Mouse (Mus musculus) stomach, embryonic 15.5 days (tissue): ENCODE measurements around the gene Sirpa. TPM values are rescaled to one million over a fixed set of nuclear protein-coding genes. Genes with fewer than 3 reads are reported as not detected.

Source experiments
- ATAC-seq: fragments of 200-750 bp; cut with Nextera tagmentation; 2 replicates; pipeline ENCODE4 v1.8.0; 2017; ENCODE audit warnings: low read depth, moderate number of reproducible peaks, moderate TSS enrichment; ENCODE audit not compliant: insufficient read depth, low FRiP score
- H3K27ac ChIP-seq: fragments of 300-500 bp; sonication (generic); 2 replicates; pipeline ENCODE4 v1.5.1; 2015; ENCODE audit warnings: mild to moderate bottlenecking, inconsistent platforms
- H3K27me3 ChIP-seq: fragments of 300-500 bp; sonication (generic); replicated peaks from 2 replicates; pipeline ENCODE4 v1.6.1; 2015; ENCODE audit warnings: inconsistent platforms
- H3K36me3 ChIP-seq: fragments of 300-500 bp; sonication (generic); 2 replicates; pipeline ENCODE4 v1.6.1; 2015; ENCODE audit warnings: inconsistent platforms
- H3K4me1 ChIP-seq: fragments of 300-500 bp; sonication (generic); 2 replicates; pipeline ENCODE4 v1.6.1; 2015; ENCODE audit warnings: inconsistent platforms
- H3K4me2 ChIP-seq: fragments of 300-500 bp; sonication (generic); 2 replicates; pipeline ENCODE4 v1.6.1; 2015; ENCODE audit warnings: mild to moderate bottlenecking, inconsistent platforms
- H3K4me3 ChIP-seq: fragments of 300-500 bp; sonication (generic); replicated peaks from 2 replicates; pipeline ENCODE4 v1.5.1; 2015; ENCODE audit warnings: inconsistent platforms
- H3K9ac ChIP-seq: fragments of 300-500 bp; sonication (generic); 2 replicates; pipeline ENCODE4 v1.6.1; 2015; ENCODE audit warnings: inconsistent platforms
- H3K9me3 ChIP-seq: fragments of 300-500 bp; sonication (generic); 2 replicates; pipeline ENCODE4 v1.6.1; 2016; ENCODE audit warnings: inconsistent platforms
- WGBS: fragments of 180-500 bp; shearing (Covaris S2); methylation state at CpG from one replicate; pipeline ENCODE4 v1.1.7; 2015; 5-methylcytosine and 5-hydroxymethylcytosine counted together
- polyA plus RNA-seq: library from polyadenylated mRNA; unstranded; fragments of >200 nt; fragmentation: Nextera tagmentation; extraction: Ambion mirVana; gene quantifications from 2 replicates; pipeline ENCODE4 v1.2.1, GENCODE M21; 2015

Gene Sirpa
- polyA plus RNA-seq, 1 experiment from 2014 or later: 30.8 TPM

DNA sequence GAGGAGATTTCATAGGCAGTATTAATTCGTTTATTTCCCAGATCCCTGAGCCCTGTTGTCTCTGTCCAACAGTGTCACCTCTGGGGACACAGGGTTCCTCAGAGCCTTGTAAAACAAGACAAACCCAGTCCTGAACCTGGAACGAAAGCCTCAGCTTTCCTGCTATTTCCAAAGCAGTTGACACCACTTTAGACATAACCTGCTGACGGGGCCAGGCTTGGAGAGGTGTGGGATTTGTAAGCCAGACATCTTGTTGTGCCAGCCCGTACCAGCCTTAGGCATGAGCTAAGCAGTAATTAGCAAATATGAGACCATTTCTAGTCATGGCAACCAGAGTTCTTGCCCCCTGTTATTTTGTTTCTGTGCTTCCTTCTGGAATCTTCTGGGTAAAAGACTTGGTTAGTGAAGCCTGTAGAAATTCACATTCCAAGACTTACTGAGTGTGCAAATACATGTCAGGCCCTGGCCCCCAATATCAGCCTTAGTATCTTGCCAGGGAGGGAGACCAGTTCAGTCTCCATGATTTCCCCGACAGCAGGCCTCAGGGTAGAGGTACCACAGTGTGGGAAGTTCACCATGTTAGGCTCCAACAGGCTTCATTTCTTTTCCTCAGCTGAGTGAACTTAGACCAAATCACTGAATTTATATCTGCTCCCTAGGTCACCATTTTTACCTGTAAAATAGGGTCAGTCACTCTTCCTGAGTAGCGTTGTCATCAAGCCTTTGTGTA lies 36.0 kb downstream of the Sirpa start:
- H3K9ac ChIP-seq: no peak overlapping the region
- 92% methylated on average over 6 of the region's 6 CpGs for WGBS
- H3K4me3 ChIP-seq: no peak overlapping the region
- H3K36me3 ChIP-seq: 0 out of 2 replicates have a peak, but pooled peaks cover 3% of the 10 kb centered on the region
- H3K27me3 ChIP-seq: no peaks in the 10 kb centered on the region
- no peak overlapping the region for H3K27ac ChIP-seq
- no peaks in the 10 kb centered on the region for H3K9me3 ChIP-seq
- no peak overlapping the region for H3K4me2 ChIP-seq
- no peaks in the 10 kb centered on the region for H3K4me1 ChIP-seq
- ATAC-seq: no peak

DNA sequence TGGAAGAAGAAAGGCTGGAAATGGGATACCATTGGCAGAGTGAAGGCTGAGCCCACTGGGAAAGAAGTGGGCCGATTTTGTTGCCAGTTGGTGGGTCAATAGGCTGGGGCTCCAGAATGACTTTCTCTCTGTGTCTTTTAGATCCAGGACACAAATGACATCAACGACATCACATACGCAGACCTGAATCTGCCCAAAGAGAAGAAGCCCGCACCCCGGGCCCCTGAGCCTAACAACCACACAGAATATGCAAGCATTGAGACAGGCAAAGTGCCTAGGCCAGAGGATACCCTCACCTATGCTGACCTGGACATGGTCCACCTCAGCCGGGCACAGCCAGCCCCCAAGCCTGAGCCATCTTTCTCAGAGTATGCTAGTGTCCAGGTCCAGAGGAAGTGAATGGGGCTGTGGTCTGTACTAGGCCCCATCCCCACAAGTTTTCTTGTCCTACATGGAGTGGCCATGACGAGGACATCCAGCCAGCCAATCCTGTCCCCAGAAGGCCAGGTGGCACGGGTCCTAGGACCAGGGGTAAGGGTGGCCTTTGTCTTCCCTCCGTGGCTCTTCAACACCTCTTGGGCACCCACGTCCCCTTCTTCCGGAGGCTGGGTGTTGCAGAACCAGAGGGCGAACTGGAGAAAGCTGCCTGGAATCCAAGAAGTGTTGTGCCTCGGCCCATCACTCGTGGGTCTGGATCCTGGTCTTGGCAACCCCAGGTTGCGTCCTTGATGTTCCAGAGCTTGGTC lies 37.3 kb downstream of the Sirpa start:
- H3K27me3 ChIP-seq: no peaks in the 10 kb centered on the region
- H3K4me2 ChIP-seq: no peak overlapping the region
- WGBS: 91% methylated on average over 15 of the region's 15 CpGs
- H3K4me3 ChIP-seq: no peak overlapping the region
- H3K27ac ChIP-seq: no peak overlapping the region
- no peak for ATAC-seq
- no peaks in the 10 kb centered on the region for H3K9me3 ChIP-seq
- peaks cover 3% of the 10 kb centered on the region; the same call in 1 of the 2 replicates for H3K4me1 ChIP-seq
- H3K36me3 ChIP-seq: 0 out of 2 replicates have a peak, but pooled peaks cover 3% of the 10 kb centered on the region
- no peak overlapping the region for H3K9ac ChIP-seq

DNA sequence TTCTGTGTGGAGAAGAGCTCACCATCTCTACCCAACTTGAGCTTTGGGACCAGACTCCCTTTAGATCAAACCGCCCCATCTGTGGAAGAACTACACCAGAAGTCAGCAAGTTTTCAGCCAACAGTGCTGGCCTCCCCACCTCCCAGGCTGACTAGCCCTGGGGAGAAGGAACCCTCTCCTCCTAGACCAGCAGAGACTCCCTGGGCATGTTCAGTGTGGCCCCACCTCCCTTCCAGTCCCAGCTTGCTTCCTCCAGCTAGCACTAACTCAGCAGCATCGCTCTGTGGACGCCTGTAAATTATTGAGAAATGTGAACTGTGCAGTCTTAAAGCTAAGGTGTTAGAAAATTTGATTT lies 37.9 kb downstream of the Sirpa start:
- Histone ChIP-seq H3K4me2 (no peak overlapping the region), H3K9me3 (no peaks in the 10 kb centered on the region), H3K4me3 (no peak overlapping the region), H3K27me3 (no peaks in the 10 kb centered on the region), H3K4me1 (peaks cover 3% of the 10 kb centered on the region; the same call in 1 of the 2 replicates), H3K27ac (no peak overlapping the region), H3K36me3 (0 out of 2 replicates have a peak, but pooled peaks cover 3% of the 10 kb centered on the region), H3K9ac (no peak overlapping the region)
- ATAC-seq: no peak
- 87% methylated on average over 3 of the region's 3 CpGs for WGBS

DNA sequence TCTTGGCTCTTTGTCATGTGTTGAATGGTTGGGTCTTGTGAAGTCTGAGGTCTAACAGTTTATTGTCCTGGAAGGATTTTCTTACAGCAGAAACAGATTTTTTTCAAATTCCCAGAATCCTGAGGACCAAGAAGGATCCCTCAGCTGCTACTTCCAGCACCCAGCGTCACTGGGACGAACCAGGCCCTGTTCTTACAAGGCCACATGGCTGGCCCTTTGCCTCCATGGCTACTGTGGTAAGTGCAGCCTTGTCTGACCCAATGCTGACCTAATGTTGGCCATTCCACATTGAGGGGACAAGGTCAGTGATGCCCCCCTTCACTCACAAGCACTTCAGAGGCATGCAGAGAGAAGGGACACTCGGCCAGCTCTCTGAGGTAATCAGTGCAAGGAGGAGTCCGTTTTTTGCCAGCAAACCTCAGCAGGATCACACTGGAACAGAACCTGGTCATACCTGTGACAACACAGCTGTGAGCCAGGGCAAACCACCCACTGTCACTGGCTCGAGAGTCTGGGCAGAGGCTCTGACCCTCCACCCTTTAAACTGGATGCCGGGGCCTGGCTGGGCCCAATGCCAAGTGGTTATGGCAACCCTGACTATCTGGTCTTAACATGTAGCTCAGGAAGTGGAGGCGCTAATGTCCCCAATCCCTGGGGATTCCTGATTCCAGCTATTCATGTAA lies 38.5 kb downstream of the Sirpa start:
- Histone ChIP-seq H3K27ac (no peak overlapping the region), H3K27me3 (no peaks in the 10 kb centered on the region), H3K4me3 (no peak overlapping the region), H3K9ac (no peak overlapping the region), H3K4me2 (no peak overlapping the region), H3K9me3 (no peaks in the 10 kb centered on the region), H3K4me1 (peaks cover 3% of the 10 kb centered on the region; the same call in 1 of the 2 replicates), H3K36me3 (0 out of 2 replicates have a peak, but pooled peaks cover 3% of the 10 kb centered on the region)
- ATAC-seq: no peak
- WGBS: 83% methylated on average over 7 of the region's 7 CpGs

DNA sequence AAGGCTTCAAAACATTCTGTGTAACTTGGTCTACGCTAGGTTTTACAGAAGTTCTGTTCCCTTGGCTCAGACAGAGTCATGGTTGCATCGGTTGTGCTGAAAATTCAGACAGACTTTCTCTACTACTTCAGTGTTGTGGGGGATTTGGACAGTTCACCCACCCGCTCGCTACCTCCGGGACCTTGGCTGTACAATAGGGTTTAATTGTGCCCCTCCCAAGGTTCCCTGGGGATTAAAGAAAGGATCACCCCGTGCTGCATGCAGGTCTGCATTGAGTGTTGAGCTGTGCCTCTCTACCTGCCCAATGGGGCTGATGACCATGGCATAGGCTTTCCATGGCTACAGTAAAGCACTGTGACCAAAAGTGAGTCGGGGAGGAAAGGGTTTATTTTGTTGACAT lies 39.7 kb downstream of the Sirpa start:
- 91% methylated on average over 7 of the region's 7 CpGs for WGBS
- H3K9ac ChIP-seq: no peak overlapping the region
- H3K36me3 ChIP-seq: 0 out of 2 replicates have a peak, but pooled peaks cover 3% of the 10 kb centered on the region
- H3K4me3 ChIP-seq: no peak overlapping the region
- H3K27me3 ChIP-seq: no peaks in the 10 kb centered on the region
- peaks cover 3% of the 10 kb centered on the region; the same call in 1 of the 2 replicates for H3K4me1 ChIP-seq
- no peak overlapping the region for H3K27ac ChIP-seq
- no peaks in the 10 kb centered on the region for H3K9me3 ChIP-seq
- no peak for ATAC-seq
- no peak overlapping the region for H3K4me2 ChIP-seq

DNA sequence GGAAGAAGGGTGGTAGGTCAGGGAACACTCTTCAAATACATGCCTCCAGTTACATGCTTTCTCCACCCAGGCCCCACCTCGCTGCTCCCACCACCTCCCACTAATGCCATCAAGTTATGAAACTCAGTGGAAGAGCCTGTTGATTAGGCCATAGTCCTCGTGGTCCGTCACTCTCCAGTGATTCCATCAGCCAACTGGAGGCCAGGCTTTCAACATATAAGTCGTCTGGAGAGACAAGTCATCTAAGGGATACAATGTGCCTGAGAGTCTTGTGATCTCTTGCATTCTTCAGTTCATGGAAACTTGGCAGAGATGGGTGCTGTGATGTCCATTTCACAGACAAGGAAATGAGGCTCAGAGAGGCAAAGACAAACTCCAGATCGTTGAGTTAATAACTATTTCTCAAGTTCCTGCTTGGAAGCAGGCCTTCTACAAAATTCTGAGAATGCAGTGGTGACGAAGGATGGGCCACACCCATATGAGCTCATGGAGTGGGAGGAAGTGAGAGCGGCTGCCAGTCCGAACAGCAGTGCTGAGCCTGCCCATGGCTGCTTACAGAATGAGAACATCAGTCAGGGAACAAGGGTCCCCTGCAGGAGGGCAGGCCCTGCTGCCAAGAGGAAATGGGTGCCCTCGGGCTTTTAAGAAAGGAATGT lies 40.6 kb downstream of the Sirpa start:
- ATAC-seq: peak; percentile 77

DNA sequence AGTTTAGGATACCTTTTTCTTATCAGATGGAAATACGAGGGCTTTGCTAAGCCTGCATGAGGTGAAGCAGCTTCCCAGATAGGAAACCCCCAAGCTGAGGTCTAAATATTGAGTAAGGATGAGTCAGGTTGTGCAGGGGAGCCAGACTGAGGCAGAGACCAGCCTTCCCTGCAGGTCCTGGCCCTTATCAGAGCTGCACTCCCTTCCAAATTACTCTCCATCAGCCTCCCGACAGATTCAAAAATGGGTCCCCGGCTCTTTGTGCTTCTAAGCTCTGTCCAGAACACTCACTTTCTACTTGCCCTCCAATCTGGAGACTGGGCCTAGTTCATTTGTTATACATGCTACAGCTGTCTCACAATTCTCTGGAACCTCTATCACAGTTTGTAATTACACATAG lies 41.3 kb downstream of the Sirpa start:
- Histone ChIP-seq H3K4me2 (no peak overlapping the region), H3K4me3 (no peak overlapping the region), H3K36me3 (no peaks in the 10 kb centered on the region), H3K9ac (no peak overlapping the region), H3K4me1 (peaks cover 3% of the 10 kb centered on the region; the same call in 1 of the 2 replicates), H3K27ac (no peak overlapping the region), H3K27me3 (no peaks in the 10 kb centered on the region), H3K9me3 (no peaks in the 10 kb centered on the region)
- no peak for ATAC-seq
- 56% methylated on average over 3 of the region's 3 CpGs for WGBS

More for the DNA sequence above, 40.6 kb downstream of the Sirpa start:
- 49% methylated on average over 9 of the region's 9 CpGs for WGBS
- Histone ChIP-seq H3K36me3 (no peaks in the 10 kb centered on the region), H3K4me1 (peaks cover 3% of the 10 kb centered on the region; the same call in 1 of the 2 replicates), H3K27ac (peak overlapping the region; percentile 44; the same call in 1 of the 2 replicates), H3K4me3 (no peak overlapping the region), H3K4me2 (no peak overlapping the region), H3K9ac (no peak overlapping the region), H3K9me3 (no peaks in the 10 kb centered on the region), H3K27me3 (no peaks in the 10 kb centered on the region)

DNA sequence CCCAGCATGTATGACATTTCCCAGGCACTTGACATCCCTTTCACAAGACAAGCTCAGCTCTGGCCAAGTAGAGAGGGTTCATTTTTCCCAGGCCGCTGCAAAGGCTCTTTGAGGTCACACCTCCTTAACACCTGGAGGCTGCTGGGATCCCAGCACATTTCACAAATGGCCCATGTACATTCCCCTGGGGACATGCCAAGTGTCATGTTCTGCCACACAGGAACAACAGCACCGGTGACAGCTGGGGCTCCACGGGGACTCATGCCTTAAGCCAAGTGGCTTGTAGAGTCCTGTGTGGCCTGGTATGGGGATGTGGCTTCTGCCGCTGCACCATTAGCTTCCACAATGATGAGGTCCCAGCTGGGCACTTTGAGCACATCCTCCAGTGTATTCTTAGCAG lies 60.0 kb downstream of the Sirpa start:
- ATAC-seq: no peak
- H3K9ac ChIP-seq: no peak overlapping the region
- 62% methylated on average over 4 of the region's 4 CpGs for WGBS
- H3K4me3 ChIP-seq: no peak overlapping the region
- no peak overlapping the region for H3K27ac ChIP-seq
- no peak overlapping the region for H3K4me2 ChIP-seq
- H3K4me1 ChIP-seq: no peaks in the 10 kb centered on the region
- no peaks in the 10 kb centered on the region for H3K27me3 ChIP-seq
- no peaks in the 10 kb centered on the region for H3K9me3 ChIP-seq
- no peaks in the 10 kb centered on the region for H3K36me3 ChIP-seq

DNA sequence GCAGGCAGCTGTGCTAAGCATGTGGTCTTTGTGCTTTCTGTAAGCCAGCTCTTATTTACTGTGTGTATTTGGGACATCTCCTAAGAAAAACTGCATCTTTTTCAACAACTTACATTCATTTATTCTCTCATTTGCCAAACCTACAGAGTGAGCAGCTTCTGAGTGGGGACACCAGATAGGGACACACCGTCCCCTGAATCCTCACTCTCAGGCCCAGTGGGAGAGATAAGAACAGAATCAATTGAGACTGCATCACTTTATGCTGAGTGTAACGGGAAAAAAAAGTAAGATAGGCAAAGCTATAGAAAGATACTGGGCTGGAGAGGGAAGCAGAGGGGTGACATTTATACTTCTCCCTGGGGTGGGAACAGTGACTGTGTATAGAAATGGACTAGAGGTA lies 61.0 kb downstream of the Sirpa start:
- H3K9me3 ChIP-seq: no peaks in the 10 kb centered on the region
- WGBS: 77% methylated on average over 2 of the region's 2 CpGs

DNA sequence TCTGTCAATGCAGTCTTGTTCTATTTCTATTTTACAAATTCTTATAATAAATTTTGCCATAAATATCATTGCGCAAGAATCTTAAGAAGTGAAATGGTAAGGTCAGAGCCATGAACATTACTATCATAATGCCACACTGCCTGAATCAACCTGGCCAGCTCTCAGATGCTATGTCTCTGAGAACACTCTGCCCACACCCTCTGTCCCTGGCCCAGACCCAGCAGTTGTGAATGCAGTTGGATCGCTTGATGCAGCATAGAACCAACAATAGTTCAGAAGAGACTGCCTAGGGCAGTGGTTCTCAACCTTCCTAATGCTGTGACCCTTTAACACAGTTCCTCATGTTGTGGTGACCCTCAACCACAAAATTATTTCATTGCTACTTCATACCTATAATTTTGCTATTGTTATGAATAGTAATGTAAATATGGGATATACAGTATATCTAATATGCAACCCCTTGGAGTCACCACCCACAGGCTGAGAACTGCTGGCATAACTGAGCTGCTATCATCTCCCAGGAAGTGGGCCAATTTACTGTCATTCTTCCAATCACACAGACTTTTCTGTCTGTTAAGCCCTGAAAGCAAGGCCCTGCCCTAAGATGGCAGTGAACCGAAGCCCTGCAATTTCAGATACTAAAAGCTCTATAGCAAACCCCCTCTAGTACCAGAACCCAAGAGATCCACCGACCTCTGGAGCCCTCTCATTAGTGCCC lies 61.8 kb downstream of the Sirpa start:
- no peak for ATAC-seq
- Histone ChIP-seq H3K4me3 (no peak overlapping the region), H3K27ac (no peak overlapping the region), H3K4me2 (no peak overlapping the region), H3K36me3 (no peaks in the 10 kb centered on the region), H3K4me1 (no peaks in the 10 kb centered on the region), H3K9me3 (no peaks in the 10 kb centered on the region), H3K9ac (no peak overlapping the region), H3K27me3 (no peaks in the 10 kb centered on the region)
- 79% methylated on average over 4 of the region's 4 CpGs for WGBS

More for the DNA sequence above, 61.0 kb downstream of the Sirpa start:
- no peak for ATAC-seq
- Histone ChIP-seq H3K4me3 (no peak overlapping the region), H3K9ac (no peak overlapping the region), H3K4me1 (no peaks in the 10 kb centered on the region), H3K27ac (no peak overlapping the region), H3K27me3 (no peaks in the 10 kb centered on the region), H3K36me3 (no peaks in the 10 kb centered on the region), H3K4me2 (no peak overlapping the region)

DNA sequence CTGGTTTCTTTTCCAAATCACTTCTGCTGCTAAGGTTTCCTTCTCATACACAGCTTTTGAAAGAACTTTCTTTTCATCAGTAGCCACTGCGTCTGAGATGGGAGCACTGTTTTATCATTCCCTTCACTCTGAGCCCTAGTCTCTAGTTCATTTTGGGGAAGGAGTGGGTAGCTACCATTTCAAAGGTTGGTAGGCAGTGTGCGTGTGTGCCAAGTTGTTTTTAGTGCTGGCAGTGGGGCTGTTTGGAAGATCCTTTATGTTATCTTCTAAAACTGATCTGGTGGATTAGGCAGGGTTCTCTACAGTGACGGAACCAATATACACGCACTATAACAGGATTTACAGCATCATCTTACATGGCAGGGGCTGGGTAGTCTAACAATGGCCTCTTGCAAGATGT lies 62.4 kb downstream of the Sirpa start:
- Histone ChIP-seq H3K4me3 (no peak overlapping the region), H3K4me1 (no peaks in the 10 kb centered on the region), H3K36me3 (no peaks in the 10 kb centered on the region), H3K27ac (no peak overlapping the region), H3K27me3 (no peaks in the 10 kb centered on the region), H3K9ac (no peak overlapping the region), H3K4me2 (no peak overlapping the region), H3K9me3 (no peaks in the 10 kb centered on the region)
- 89% methylated on average over 4 of the region's 4 CpGs for WGBS
- no peak for ATAC-seq
